Mouse (Mus musculus): ENCODE measurements at regions not wholly inside any gene's neighbourhood (a gene's known extent, or its start where the extent isn't known, plus 50 kb on each side); places are given as distances from the start of the nearest gene placed in this dataset.

GRCm38 (mm10) chr16:44629296-44630275 lies 70.9 kb upstream of the Boc start:
- no peak for DNase-seq

DNA sequence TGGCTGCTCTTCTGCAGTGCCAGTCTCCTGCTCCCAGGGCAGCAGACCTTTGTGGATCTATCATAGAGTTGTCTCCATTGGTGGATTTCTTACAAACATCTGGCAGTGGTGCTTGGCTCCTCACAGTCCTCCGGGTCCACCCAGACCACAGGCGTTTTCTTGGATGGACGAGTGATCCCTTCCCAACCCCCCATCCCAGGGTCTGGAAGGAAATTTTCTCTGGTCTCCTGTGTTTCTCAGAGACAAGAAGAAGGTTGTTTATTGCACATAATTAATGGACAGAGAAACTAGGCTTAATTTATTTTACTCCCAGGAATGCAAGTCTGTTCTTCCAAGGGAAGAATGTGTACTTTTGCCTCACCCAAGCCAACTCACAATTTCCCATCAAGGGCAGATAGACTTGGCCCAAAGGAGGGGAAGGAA lies 67.2 kb upstream of the Boc start:
- no peak for DNase-seq

DNA sequence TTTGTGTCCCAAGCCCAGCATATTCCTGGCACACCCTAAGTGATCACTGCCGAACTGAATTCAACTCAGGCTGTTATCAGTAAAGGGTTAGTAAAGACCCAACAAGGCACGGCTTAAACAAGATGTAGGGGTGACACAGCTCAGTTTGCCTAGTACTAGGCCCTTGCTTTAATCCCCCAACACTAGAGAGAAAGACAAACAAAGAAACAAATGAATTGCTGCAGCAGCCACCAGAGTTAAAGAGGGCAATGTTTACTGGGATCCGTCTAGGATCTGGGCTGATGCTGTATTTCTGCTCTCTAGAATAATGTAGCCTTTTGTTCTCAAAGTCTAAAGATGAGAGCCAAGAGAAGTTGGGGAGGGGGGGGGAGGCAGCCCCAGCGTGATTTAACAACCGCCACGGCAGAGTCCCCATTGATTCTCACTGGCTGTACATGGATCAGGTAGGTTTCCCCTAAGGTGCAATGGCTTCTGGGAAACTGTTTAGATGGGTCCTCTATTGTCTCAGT lies 66.5 kb upstream of the Boc start:
- DNase-seq, result no peak

GRCm38 (mm10) chr16:44621573-44621972 lies 62.9 kb upstream of the Boc start:
- no peak for DNase-seq

DNA sequence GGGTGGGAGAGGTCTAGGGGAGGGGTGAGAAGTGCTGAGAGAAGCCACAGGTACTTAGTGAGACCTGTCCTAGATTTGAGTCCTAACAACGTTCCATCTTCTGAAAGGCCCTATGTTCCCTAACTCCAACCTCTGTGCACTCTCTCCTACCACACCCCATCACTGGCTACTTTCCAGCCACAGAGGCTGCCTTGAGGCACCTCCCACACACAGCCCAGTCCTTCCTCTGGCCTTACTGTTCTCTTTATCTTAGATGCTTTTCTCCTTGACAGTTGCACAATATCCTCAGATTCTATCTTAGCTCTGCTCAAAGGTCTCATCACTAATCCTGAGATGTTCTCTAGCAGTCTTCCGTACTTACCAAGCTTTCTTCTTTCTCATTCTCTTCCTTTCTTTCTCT lies 61.8 kb upstream of the Boc start:
- DNase-seq, result no peak

DNA sequence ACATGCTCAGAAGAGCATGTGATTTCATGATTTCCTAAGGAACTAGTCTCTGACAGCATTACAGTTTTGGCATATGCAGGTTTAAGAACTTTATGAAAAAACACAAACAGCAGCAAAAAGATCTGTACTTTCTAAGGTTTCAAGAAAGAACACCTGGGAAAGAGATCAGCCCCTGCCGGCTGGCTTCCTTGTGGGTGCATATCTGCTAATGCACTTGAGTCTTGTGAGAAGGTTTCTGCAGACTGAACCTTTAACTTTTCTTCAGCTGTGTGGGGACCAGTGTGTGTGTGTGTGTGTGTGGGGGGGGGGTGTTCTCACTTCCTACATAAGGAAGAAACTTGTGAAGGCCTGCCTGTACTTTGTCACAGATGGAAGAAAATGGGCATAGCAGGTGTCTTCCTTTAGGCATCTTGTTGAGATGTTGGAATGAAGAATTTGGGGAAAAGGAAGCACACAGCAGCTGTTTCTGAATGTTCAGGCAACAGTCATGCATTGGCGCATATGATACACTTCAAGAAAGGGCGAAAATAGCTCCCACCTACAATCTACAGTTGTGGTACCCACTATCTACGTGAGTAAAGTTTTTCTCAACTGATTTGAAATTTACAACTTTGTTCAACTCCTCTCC lies 60.9 kb upstream of the Boc start:
- DNase-seq, result no peak

DNA sequence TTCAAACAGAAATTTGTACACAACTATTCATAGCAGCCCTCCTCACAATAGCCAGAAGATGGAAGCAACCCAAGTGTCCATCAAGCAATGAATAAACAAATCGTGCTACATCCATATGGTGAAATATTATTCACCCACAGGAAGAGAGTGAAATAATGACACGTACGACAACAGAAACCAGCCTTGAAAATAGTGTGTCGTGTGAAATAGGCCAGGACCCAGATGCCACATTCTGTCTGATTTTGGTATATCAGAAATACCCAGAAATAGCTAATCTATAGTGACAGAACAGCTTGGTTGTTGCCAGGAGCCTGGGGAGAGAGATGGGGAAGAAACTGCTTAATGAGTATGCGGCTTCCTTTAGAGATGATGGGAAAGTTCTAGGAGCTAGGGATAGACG lies 58.3 kb upstream of the Boc start:
- DNase-seq, result peak; percentile 75

GRCm38 (mm10) chr16:44616376-44616775 lies 57.7 kb upstream of the Boc start:
- peak; percentile 63 for DNase-seq

GRCm38 (mm10) chr16:44615878-44616206 lies 57.1 kb upstream of the Boc start:
- DNase-seq, result peak; percentile 62

- peak; percentile 39 for DNase-seq
Observed at GRCm38 (mm10) chr16:44615172-44615877, 56.6 kb upstream of the Boc start.

GRCm38 (mm10) chr16:44614235-44614634 lies 55.5 kb upstream of the Boc start:
- peak; percentile 54 for DNase-seq

DNA sequence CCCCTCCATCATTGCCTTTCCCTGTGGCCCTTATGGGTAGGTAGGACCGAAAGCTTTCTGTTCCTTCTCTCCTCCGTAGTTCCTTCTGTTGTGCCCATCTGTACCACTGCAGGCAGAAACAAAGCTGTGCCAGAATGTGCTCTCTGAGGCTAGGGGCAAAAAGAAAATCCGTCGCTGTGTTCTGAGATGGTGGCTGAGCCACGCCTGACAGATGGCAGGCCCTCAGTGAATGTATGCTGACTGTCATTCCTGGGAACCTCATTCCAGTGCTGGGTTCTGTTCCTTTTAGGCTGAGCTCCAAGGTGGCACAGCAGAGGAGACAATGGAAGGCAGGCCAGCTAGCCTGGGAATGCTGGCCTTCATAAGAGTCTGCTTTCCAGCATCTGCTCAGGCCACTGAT lies 54.0 kb upstream of the Boc start:
- peak; percentile 93 for DNase-seq

DNA sequence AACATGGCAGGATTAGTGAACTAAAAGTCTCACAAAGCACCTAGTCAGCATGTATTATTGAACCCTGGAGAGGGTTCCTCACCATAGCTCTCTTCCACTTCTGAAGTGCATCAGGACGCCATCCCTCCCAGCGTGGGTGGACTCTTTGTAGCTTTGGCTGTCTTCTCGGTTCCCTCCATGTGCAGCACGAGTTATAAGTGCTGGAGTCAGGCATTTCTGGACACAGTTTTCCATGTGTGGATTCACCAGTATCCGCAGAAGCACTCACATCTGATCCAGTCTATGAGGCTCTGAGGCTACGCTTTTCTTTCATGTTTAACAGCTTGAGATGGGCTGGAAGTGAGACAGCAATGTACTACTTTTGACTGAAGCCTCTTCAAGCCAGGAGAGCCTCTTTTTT lies 52.8 kb upstream of the Boc start:
- DNase-seq, result peak; percentile 53

GRCm38 (mm10) chr16:44608586-44608985 lies 49.9 kb upstream of the Boc start:
- no peak for DNase-seq

Data from cerebellum, adult 9-10 months (tissue).